Mouse (Mus musculus) gastrocnemius, adult 8-10 months (tissue): ENCODE data around the gene Sh3bp1. TPM values are rescaled to one million over a fixed set of nuclear protein-coding genes. Genes with fewer than 3 reads are reported as not detected.
A peak's percentile ranks its signal among the peaks of the same experiment; 100 is the strongest.
"Not testable (repeated sequence)": the region's sequence is repeated elsewhere in the genome, so short reads cannot be mapped to it uniquely, and the experiment has no call there.

Experiments
- DNase-seq, 2 experiments: peaks; one replicate each; pipeline ENCODE4 v3.0.0; 2022; ENCODE audit warnings: low spot score in 2 of 2
- total RNA-seq, 4 experiments: library from RNA; stranded (reverse); gene quantifications; 2 replicates each; pipeline ENCODE4 v1.2.4; 2022

Gene Sh3bp1
- total RNA-seq, 4 experiments from 2014 or later = 0.80 to 1.7 (median 1.2) TPM

DNA sequence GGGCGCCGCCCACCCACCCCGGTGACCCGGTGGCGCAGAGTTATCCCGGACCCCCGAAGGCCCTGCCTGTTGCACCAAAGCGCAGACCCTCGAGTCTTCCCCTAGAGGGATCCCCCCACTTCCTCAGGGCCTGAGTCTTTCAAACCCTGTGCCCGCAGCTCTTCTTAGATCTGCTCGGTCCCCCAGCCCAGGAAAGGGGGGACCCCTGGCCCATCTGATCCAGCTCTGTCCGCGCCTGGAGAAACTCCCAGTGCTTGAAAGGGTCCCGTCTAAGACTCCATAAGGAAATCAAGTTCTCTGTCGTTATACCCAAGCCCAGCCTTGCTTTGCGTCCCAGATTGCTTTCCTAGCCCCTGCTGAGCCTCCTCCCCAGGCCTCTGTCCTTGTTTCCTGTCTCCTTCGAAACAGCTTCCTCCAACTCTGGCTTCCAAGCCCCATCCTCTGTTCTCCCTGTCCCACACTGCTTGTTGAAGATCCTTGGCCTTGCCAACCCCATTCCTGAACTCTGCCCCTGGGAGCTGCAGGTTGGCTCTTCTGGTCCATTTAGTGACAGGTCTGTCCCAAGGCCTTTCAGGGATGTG lies 21.7 kb upstream of the Sh3bp1 start:
- no peak for DNase-seq

DNA sequence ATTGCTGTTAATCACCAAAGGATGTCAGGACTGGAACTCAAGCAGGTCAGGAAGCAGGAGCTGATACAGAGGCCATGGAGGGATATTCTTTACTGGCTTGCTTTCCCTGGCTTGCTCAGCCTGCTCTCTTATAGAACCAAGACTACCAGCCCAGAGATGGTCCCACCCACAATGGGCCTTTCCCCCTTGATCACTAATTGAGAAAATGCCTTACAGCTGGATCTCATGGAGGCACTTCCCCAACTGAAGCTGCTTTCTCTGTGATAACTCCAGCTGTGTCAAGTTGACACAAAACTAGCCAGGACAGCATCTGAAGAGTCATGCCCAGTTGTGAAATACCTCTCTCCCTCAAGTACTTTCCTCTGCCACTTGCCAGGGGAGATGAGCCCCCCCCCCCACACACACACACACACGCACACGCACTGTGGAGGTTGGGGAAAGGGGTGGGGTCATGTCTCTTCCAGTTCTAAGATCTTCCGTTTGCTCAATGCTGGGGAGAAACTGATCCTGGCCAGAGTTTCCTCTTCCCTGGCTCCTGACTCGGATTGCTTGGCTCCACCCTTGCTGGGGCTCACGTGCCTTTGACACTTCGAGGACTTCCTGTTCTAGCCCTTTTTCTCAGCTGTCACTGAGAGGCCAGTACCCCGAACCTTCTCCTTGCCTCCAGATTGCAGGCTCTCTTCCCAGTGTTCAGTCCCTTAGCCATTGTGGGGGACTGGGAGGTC lies 20.6 kb upstream of the Sh3bp1 start:
- DNase-seq = not testable (repeated sequence)

- DNase-seq = no peak
Measured at GRCm38 (mm10) chr15:78880432-78880831, 19.1 kb upstream of the Sh3bp1 start.

GRCm38 (mm10) chr15:78881828-78882227 lies 17.7 kb upstream of the Sh3bp1 start:
- DNase-seq = no peak

DNA sequence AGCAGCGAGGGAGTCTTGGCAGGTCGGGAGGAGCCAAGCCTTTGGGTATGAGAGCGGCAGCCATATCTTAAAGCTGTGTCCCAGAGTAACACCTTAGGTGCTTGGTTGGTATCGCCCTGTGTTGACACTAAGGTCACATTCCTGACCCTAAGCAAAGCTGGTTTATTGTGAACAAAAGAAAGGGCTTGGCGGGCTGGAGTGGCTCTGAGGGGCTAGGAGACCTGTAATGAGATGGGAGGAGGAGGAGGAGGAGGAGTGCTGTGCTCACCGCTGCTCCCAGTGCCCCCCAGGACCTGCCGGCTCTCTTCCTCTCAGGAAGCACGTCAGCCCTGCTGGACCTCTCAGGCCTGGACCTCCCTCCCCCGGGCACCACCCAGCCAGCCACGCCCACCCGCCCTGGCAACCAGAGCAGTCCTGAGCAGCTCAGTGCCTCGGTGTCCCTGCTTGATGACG lies 10.1 kb upstream of the Sh3bp1 start:
- no peak for DNase-seq

GRCm38 (mm10) chr15:78892440-78892839 lies 7.1 kb upstream of the Sh3bp1 start:
- no peak for DNase-seq

DNA sequence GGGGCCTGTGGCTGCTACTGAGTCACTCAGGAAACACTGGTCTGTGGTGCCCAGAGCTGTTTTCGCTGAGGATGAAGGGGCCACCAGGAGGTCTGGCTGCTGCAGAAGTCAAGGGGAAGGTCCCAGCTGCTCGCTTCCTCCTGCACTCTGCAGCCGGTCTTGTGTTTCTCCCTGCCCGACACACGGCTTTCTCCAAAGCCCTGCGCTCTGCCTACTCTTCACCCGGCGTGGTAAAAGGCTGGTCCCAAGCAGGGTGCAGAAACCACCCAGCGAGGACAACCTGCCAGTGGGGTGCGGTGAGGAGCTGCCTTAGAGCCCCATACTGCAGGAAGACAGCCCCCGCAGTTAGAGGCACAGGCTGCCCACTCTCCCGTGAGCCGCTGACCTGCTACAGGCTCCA lies 4.8 kb upstream of the Sh3bp1 start:
- DNase-seq = no peak

DNA sequence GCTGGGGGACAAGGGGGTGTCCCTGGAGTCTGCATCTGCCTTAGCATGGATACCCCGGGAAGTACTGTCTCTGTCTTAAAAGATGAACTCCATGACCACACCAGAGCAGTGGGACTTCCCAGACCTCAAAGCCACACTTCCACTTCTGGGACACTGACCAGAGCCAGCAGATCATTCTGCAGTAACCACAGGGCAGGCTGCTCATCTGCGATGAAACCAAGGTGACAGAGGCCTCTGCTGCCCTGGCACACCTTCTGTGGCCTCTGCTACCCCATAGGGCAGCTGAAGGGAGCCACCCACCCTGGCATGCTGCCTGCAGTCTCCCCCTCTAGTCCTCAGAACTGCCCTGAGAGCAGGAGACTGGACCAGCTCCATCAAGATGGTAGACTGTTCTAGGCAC lies 3.8 kb upstream of the Sh3bp1 start:
- DNase-seq = no peak

DNA sequence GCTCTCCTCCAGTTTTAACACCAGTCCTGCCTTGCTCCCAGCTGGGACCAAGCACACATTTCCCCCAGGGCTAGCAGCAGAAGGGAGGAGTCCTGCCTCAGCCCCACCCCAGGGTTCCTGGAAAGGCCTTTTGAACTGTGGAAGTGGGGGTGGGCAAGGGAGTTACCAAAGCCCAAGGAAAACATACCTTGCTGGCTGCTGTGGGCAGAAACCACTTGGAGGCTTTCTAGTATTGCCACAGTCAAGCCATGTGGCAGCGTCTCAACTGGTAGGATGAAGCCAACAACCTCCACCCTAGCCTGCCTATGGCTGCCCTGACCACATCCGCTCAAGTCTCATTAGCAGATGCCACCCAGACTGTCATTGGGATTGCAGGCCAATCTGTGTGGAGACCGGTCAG lies 3.4 kb upstream of the Sh3bp1 start:
- DNase-seq = no peak

- DNase-seq = no peak
Measured at GRCm38 (mm10) chr15:78897488-78897887, 2.1 kb upstream of the Sh3bp1 start.

DNA sequence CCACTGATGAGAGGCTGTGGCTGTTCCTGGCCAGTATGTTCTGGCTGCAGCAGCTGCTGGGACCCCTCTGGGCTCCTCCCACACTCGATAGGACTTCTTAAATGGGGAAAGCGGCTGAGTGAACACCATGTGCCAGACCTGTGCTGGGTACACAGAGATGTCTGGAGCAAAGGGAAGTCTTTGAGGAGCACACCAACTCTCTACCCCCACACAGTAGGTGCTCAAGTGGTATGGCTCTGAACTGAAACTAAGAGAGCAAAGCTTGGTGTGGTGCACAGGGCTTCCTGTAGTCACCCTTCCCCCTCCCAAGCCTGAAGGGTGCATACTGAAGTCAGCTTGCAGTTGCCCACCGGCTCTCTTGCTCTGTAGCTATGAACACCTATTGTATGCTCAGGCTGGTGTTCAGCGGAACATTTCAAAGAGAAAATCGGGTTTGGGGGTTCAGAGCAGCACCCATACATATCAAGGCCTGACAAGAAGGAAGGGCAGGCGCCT lies 1.0 kb upstream of the Sh3bp1 start:
- DNase-seq = no peak

GRCm38 (mm10) chr15:78899409-78899739 lies 194 bp upstream of the Sh3bp1 start, which contains the start of gene Gm49510:
TSS of gene Gm49510 (plus strand) at chr15:78899667.
- no peak for DNase-seq

GRCm38 (mm10) chr15:78900585-78901421 lies 1.2 kb downstream of the Sh3bp1 start:
- DNase-seq = no peak

GRCm38 (mm10) chr15:78901422-78901789 lies 1.8 kb downstream of the Sh3bp1 start:
- no peak for DNase-seq

GRCm38 (mm10) chr15:78903243-78903642 lies 3.7 kb downstream of the Sh3bp1 start:
- peak; percentile 50 to 60 for DNase-seq

DNA sequence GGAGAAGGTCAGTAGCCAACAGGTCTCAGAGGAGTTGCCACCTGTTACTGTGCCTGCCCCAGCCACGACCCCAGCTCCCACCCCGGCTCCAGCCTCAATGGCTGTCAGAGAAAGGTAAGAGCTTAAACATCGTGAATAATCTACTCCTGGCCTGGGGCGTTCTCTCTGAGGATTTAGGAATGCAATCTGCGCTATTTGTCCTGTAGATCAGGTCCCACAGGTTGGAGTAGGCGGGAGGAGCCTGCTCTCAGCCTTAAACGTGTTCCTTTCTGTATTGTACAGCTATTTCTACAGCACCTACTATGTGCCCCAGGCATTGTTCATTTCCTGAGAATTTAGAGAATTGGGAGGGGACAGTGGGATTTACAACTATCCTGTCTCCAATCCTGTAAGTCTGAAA lies 8.8 kb downstream of the Sh3bp1 start:
- DNase-seq = no peak

DNA sequence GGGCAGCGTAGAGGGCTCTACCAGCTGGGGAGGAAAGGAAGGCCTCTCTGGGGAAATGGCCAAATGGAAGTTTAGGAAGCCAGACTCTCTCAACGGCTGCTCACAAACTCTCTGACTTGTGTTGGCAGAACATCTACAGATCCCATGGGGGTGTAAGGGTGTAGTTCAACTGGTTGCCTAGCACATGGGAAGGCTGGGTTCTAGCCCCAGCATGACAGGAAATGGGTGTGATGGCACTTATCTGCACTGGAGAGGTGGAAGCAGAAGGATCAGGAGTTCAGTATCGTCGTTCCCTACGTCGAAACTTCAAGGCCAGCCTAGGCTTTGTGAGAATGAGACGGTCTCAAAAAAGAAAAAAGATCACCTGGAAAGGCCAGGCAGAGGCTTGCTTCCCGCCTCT lies 9.4 kb downstream of the Sh3bp1 start:
- DNase-seq = no peak

- DNase-seq = no peak
Measured at GRCm38 (mm10) chr15:78912040-78912439, 12.5 kb downstream of the Sh3bp1 start.

DNA sequence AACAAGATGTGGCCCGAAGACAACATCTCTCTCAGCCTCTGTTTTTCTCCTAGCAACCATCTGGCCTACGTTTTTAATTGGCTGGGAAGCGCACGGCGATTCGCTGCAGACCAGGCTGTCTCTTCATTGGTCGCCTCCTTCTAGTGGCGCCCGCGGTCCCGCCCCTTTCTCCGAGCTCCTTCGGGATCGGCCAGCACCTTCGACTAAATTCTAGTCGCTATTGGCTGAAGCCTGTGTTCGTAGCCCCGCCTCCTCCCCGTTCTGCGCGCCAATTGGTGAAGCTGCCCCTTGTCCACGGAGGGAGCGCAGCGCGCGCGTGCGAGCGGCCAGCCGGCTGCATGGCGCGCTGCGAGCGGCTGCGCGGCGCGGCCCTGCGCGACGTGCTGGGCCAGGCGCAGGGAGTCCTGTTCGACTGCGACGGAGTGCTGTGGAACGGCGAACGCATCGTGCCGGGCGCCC lies 14.1 kb downstream of the Sh3bp1 start, which contains the start of gene Pdxp:
Pdxp (plus strand) TSS at position 288 of the 459 bp plus-strand sequence.
- peak; percentile 82 to 89 for DNase-seq

DNA sequence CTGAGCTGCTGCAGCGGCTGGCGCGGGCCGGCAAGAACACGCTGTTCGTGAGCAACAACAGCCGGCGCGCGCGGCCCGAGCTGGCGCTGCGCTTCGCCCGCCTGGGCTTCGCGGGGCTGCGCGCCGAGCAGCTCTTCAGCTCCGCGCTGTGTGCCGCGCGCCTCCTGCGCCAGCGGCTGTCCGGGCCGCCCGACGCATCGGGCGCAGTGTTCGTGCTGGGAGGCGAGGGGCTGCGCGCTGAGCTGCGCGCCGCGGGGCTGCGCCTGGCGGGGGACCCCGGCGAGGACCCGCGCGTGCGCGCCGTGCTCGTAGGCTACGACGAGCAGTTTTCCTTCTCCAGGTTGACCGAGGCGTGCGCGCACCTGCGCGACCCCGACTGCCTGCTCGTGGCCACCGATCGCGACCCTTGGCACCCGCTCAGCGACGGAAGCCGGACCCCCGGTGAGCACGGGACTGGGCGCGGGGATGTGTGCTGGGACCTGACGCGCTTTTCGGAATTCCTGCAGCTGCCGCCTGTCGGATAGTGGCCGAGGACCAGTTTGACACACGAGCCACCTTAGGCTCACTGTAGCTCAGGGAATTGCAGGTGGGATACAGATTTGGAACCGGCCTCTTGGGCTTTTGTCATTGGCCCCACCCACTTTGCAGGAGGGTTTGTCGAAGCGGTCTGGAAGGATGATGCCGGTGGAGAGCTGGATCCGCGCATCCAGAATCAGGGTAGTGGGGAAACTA lies 14.7 kb downstream of the Sh3bp1 start:
- DNase-seq = no peak
